Mouse (Mus musculus): ENCODE measurements around the gene Rbm38. TPM values are rescaled to one million over a fixed set of nuclear protein-coding genes. Genes with fewer than 3 reads are reported as not detected.

Gene Rbm38
- polyA plus RNA-seq, 1 experiment from 2014 or later = 61.4 TPM

- no peak overlapping the region for H3K4me3 ChIP-seq
- H3K4me1 ChIP-seq = no peaks in the 10 kb centered on the region; the same call in 1 of the 2 replicates
- WGBS = 96% methylated on average over 4 of the region's 4 CpGs
- peaks cover 21% of the 10 kb centered on the region for H3K36me3 ChIP-seq
- no peak for ATAC-seq (ENCODE audit: low FRiP score, low read depth)
- H3K9ac ChIP-seq (replicated peaks) = no peak overlapping the region
- no peaks in the 10 kb centered on the region for H3K27me3 ChIP-seq
- H3K27ac ChIP-seq (replicated peaks) = no peak overlapping the region
- no peak overlapping the region for H3K4me2 ChIP-seq (replicated peaks)
- no peaks in the 10 kb centered on the region for H3K9me3 ChIP-seq
These were observed 18.7 kb downstream of the Rbm38 start for GRCm38 (mm10) chr2:173039041-173039440.

GRCm38 (mm10) chr2:173040803-173041202, 20.5 kb downstream of the Rbm38 start:
- Histone ChIP-seq H3K4me1 (no peaks in the 10 kb centered on the region; the same call in 1 of the 2 replicates), H3K36me3 (0 out of 2 replicates have a peak, but pooled peaks cover 3% of the 10 kb centered on the region), H3K27me3 (no peaks in the 10 kb centered on the region), H3K27ac (replicated peaks) (no peak overlapping the region), H3K4me2 (replicated peaks) (no peak overlapping the region), H3K9me3 (no peaks in the 10 kb centered on the region), H3K9ac (replicated peaks) (no peak overlapping the region), H3K4me3 (no peak overlapping the region)
- no peak for ATAC-seq (ENCODE audit: low FRiP score, low read depth)
- 92% methylated on average over 3 of the region's 3 CpGs for WGBS

DNA sequence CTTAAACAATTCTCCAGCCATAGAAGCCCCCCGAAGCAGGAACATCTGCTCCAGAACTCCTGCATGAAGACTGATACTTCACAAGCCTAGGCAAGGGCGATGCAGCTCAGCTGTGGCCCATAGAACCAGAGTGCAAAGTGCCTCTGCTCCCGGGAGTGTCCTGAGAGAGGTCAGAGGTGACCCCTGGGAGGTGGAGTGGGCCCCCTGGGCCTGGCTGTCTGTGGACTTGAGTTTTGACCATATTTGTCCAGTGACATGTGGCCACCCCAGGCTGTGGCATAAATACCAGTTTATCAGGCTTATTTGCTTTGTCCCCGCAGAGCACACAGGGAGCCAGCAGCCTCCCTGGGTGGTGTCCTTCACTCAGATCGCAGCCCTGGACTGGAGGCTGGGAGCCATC, 20.9 kb downstream of the Rbm38 start:
- Histone ChIP-seq H3K9me3 (no peaks in the 10 kb centered on the region), H3K4me3 (no peak overlapping the region), H3K27me3 (no peaks in the 10 kb centered on the region), H3K9ac (replicated peaks) (no peak overlapping the region), H3K27ac (replicated peaks) (no peak overlapping the region), H3K4me1 (no peaks in the 10 kb centered on the region; the same call in 1 of the 2 replicates), H3K36me3 (no peaks in the 10 kb centered on the region), H3K4me2 (replicated peaks) (no peak overlapping the region)
- 65% methylated on average over 5 of the region's 5 CpGs for WGBS
- no peak for ATAC-seq (ENCODE audit: low FRiP score, low read depth)

GRCm38 (mm10) chr2:173041893-173042292, 21.6 kb downstream of the Rbm38 start:
- WGBS = 77% methylated on average over 1 of the region's 1 CpGs
- no peaks in the 10 kb centered on the region for H3K36me3 ChIP-seq
- H3K9ac ChIP-seq (replicated peaks) = no peak overlapping the region
- H3K4me2 ChIP-seq (replicated peaks) = no peak overlapping the region
- no peak overlapping the region for H3K4me3 ChIP-seq
- H3K9me3 ChIP-seq = no peaks in the 10 kb centered on the region
- no peak for ATAC-seq (ENCODE audit: low FRiP score, low read depth)
- H3K27me3 ChIP-seq = no peaks in the 10 kb centered on the region
- no peaks in the 10 kb centered on the region; the same call in 1 of the 2 replicates for H3K4me1 ChIP-seq
- no peak overlapping the region for H3K27ac ChIP-seq (replicated peaks)

DNA sequence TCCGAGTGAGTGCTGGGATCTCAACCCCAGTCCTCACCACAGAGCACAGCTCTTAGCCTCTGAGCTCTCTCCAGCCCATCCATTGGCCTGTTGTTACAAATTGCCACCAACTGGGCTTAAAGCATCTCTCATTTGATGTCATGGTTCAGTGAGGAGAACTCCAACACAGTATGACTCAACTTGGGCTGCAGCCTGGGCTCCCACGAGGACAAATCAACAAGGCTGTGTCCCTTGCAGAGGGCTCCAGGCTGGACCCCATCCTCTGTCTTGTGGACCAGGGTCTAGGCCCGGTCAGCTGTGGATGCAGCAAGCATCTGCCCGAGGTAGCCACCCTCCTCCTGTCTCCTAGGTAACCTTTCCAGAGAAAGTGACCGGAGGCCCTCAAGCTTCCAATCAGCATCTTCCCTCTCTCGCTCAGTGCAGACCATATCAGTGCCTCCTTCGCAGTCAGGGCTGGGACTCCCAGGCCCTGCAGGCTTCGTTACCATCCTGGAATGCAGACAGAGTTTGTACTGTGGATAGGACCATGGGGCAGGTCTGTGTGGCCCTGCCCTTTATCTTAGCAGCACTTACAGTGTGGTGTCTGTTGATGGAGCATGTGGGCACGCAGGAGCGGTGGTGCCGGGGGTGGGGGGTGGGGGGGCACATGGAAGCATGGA, 22.3 kb downstream of the Rbm38 start:
- no peak overlapping the region for H3K4me2 ChIP-seq (replicated peaks)
- ATAC-seq (ENCODE audit: low FRiP score, low read depth) = no peak
- H3K27me3 ChIP-seq = no peaks in the 10 kb centered on the region
- no peak overlapping the region for H3K4me3 ChIP-seq
- H3K9ac ChIP-seq (replicated peaks) = no peak overlapping the region
- H3K9me3 ChIP-seq = no peaks in the 10 kb centered on the region
- no peak overlapping the region for H3K27ac ChIP-seq (replicated peaks)
- WGBS = 60% methylated on average over 11 of the region's 11 CpGs
- no peaks in the 10 kb centered on the region for H3K36me3 ChIP-seq
- no peaks in the 10 kb centered on the region; the same call in 1 of the 2 replicates for H3K4me1 ChIP-seq

DNA sequence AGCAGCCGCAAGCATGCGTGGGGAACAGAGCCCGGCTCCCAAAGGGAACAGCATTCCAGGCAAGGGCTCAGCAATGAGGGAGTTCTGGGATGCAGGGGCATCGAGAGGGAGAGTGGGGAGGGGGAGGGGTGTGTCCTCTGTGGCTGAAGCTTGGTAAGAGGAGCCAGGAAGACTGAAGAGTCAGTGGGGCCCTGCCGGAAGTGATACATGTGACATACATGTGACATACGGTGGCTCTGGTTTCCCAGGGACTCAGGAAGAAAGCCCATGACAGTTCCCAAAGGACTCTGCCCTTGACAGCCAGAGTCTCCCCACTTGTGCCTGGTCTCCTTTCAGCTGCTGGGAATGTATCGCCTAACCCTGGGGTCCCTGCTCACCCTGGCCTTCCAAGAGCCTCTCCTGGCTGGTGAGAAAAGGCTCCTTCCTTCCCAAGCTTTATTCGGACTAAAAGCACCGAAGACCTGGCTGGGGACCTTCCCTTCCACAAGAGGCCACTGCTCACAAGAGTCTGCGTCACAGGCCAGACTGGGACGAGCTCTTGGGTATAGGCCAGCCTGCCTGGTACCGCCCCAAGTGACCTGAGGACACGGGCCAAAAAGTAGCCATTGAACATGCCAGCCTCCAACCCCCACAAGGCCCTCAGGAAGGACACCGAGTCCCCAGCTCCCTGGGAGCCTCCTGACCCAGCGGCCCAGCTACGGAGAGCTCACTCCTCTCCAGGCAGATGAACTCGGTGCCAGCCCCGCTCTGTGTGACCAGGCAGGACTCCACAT, 24.1 kb downstream of the Rbm38 start:
- ATAC-seq (ENCODE audit: low FRiP score, low read depth) = no peak
- Histone ChIP-seq H3K4me2 (replicated peaks) (no peak overlapping the region), H3K4me1 (no peaks in the 10 kb centered on the region; the same call in 1 of the 2 replicates), H3K27ac (replicated peaks) (no peak overlapping the region), H3K27me3 (no peaks in the 10 kb centered on the region), H3K36me3 (no peaks in the 10 kb centered on the region), H3K4me3 (no peak overlapping the region), H3K9me3 (no peaks in the 10 kb centered on the region), H3K9ac (replicated peaks) (no peak overlapping the region)
- WGBS = 79% methylated on average over 18 of the region's 18 CpGs

DNA sequence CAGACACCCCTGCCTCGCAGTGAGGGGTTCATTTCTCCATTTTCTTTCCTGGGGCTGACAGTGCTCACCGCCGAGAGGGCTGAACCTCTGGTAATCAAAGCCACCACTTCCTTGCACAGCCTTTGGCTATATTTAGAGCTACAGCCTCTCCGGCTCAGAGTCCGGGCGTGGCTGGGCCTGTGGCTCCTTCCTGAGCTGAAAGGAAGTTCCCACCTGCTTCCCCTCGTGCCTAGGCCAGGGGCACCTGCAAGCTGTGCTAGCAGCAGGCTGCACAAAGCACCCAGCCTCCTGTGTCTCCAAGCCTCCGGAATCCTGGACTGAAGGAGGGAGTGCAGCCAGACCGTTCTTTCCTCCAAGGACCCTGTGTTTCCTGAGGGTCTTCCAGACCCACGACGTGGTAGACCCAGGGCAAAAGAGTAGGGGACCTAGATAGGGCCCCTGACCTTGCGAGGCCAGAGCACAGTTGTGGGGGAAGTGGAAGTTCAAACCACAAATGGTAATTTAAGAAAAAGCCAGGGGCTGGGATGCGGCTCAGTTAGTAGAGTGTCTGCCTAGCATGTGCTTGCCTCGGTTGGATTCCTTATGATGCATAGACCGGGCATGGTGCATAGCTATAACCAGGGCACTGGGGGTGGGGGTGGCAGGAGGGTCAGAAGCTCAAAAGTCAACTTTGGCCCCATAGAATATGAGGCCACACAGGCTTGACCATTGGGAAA, 26.4 kb downstream of the Rbm38 start:
- 79% methylated on average over 15 of the region's 15 CpGs for WGBS
- H3K27ac ChIP-seq (replicated peaks) = no peak overlapping the region
- no peaks in the 10 kb centered on the region for H3K36me3 ChIP-seq
- no peaks in the 10 kb centered on the region for H3K9me3 ChIP-seq
- H3K9ac ChIP-seq (replicated peaks) = no peak overlapping the region
- ATAC-seq (ENCODE audit: low FRiP score, low read depth) = no peak
- peaks cover 11% of the 10 kb centered on the region for H3K4me1 ChIP-seq
- H3K4me3 ChIP-seq = no peak overlapping the region
- no peak overlapping the region for H3K4me2 ChIP-seq (replicated peaks)
- H3K27me3 ChIP-seq = peaks cover 6% of the 10 kb centered on the region; the same call in 1 of the 2 replicates

GRCm38 (mm10) chr2:173047471-173047870, 27.2 kb downstream of the Rbm38 start:
- ATAC-seq (ENCODE audit: low FRiP score, low read depth) = no peak
- Histone ChIP-seq H3K4me2 (replicated peaks) (no peak overlapping the region), H3K4me3 (no peak overlapping the region), H3K9me3 (no peaks in the 10 kb centered on the region), H3K27ac (replicated peaks) (no peak overlapping the region), H3K4me1 (peaks cover 11% of the 10 kb centered on the region), H3K27me3 (peaks cover 6% of the 10 kb centered on the region; the same call in 1 of the 2 replicates), H3K9ac (replicated peaks) (no peak overlapping the region), H3K36me3 (no peaks in the 10 kb centered on the region)
- 47% methylated on average over 5 of the region's 5 CpGs for WGBS

DNA sequence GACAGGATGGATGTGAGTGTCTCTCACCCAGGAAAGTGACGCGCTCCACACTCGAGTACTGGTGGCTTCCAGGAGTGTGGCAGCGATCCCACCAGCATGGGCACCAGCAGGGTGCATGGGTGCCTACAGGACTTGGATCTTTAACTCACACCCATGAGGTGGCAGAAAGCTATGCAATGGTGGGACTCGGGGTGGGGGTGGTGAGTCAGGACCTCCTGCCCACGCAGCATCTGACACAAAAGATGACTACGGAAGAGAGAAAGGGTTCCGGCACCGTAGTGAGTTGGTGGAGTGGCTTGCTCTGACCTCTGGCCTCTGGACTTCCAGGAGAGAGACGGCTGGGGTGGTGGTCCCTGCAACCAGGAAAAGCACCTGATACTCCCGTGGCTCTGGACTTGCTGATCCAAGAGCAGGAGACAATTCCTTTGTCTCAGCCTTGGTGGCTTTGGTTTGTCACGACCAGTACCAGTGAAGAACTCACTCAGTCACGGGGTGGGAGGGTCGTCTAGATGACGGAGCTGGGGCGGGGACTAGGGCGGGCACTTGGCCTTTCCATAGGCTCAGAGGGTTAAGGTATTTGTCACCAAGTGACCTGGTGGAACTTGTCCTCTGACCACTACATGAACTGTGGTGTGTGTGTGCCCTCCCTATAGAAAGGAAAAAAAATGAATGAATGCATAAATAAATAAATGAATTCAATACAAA, 27.9 kb downstream of the Rbm38 start:
- no peak overlapping the region for H3K9ac ChIP-seq (replicated peaks)
- H3K9me3 ChIP-seq = no peaks in the 10 kb centered on the region
- H3K4me3 ChIP-seq = no peak overlapping the region
- ATAC-seq (ENCODE audit: low FRiP score, low read depth) = no peak
- 52% methylated on average over 17 of the region's 17 CpGs for WGBS
- no peak overlapping the region for H3K27ac ChIP-seq (replicated peaks)
- H3K27me3 ChIP-seq = peaks cover 6% of the 10 kb centered on the region; the same call in 1 of the 2 replicates
- no peak overlapping the region for H3K4me2 ChIP-seq (replicated peaks)
- H3K36me3 ChIP-seq = no peaks in the 10 kb centered on the region
- H3K4me1 ChIP-seq = peaks cover 11% of the 10 kb centered on the region

DNA sequence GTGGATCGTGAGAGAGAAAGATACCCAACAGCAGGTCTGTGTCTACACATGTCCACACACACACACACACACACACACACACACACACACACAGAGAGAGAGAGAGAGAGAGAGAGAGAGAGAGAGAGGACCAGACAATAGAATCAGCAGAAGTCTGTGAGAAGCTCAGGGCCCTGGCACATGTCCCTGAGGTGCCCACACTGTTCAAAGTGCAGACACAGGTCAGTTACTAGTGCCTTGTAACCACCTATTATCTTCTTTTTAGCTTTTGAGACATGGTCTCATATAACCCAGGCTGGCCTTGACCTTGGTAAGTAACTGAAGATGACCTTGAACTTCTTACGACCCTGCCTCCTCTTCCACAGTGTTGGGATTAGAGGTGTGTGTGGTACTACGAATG, 28.9 kb downstream of the Rbm38 start:
- peaks cover 6% of the 10 kb centered on the region; the same call in 1 of the 2 replicates for H3K27me3 ChIP-seq
- no peak for ATAC-seq (ENCODE audit: low FRiP score, low read depth)
- no peak overlapping the region for H3K9ac ChIP-seq (replicated peaks)
- no peaks in the 10 kb centered on the region for H3K9me3 ChIP-seq
- no peak overlapping the region for H3K4me3 ChIP-seq
- H3K36me3 ChIP-seq = no peaks in the 10 kb centered on the region
- 86% methylated on average over 3 of the region's 3 CpGs for WGBS
- peaks cover 11% of the 10 kb centered on the region for H3K4me1 ChIP-seq
- H3K4me2 ChIP-seq (replicated peaks) = no peak overlapping the region
- H3K27ac ChIP-seq (replicated peaks) = no peak overlapping the region

- 48% methylated on average over 6 of the region's 6 CpGs for WGBS
- Histone ChIP-seq H3K4me1 (peaks cover 11% of the 10 kb centered on the region), H3K4me3 (no peak overlapping the region), H3K36me3 (no peaks in the 10 kb centered on the region), H3K27ac (replicated peaks) (no peak overlapping the region), H3K4me2 (replicated peaks) (no peak overlapping the region), H3K9me3 (no peaks in the 10 kb centered on the region), H3K27me3 (peaks cover 6% of the 10 kb centered on the region; the same call in 1 of the 2 replicates), H3K9ac (replicated peaks) (no peak overlapping the region)
- ATAC-seq (ENCODE audit: low FRiP score, low read depth) = no peak
These were observed 29.5 kb downstream of the Rbm38 start for GRCm38 (mm10) chr2:173049817-173050216.
